Comparison of ENCODE assay signal across 33 mouse cellular contexts in the genomic region with DNA sequence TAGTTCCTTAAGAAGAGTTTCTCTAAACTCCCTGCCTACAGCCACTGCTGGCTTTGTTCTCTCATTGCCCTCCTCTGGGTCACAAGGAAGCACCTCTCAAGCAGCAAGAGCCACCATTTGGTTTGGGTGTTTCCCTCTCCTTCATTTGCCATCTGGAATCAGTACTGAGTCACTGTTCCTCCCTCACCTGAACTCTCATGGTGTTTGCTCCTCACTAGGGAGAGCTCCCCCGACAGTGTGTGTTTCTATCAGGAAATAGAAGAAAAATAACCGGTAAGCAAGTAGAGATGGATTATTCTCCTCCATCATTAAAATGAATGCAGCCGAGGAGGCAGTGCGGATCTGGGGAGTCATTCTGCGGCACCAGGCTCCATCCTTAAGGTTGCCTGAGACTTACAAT. TPM values are rescaled to one million over a fixed set of nuclear protein-coding genes. Genes with fewer than 3 reads are reported as not detected.
DNase-seq lines count a peak whose midpoint lies in the region; ATAC-seq and TF ChIP-seq lines count a peak whose summit lies in the region.
"Had no signal": no experiment of that assay in that cellular context is flagged by ENCODE, and none has a peak within 500 bp of the region (broad histone marks: within the 10 kb centered on the region; RNA-seq: fewer than 3 reads in every experiment).

No protein-coding gene starts in this region.

- no peaks in the 10 kb centered on the region for H3K27me3 ChIP-seq in heart, embryonic 11.5 days (ENCODE audit: control insufficient read depth, insufficient read depth, low read length)
- no peaks in the 10 kb centered on the region for H3K27me3 ChIP-seq in heart, embryonic 10.5 days (ENCODE audit: insufficient read depth, poor library complexity, severe bottlenecking)
- no peaks in the 10 kb centered on the region for H3K27me3 ChIP-seq in heart, postnatal 0 days (ENCODE audit: control insufficient read depth, insufficient read depth, low read length)
- H3K27me3 ChIP-seq in lung, embryonic 14.5 days (ENCODE audit: insufficient read depth, low read length), result no peaks in the 10 kb centered on the region
- H3K27me3 ChIP-seq in stomach, embryonic 15.5 days (replicated peaks), result no peaks in the 10 kb centered on the region
- H3K27me3 ChIP-seq: embryonic facial prominence, embryonic 13.5 days; forebrain, embryonic 12.5 days; hindbrain, embryonic 15.5 days had no signal

- H3K4me2 ChIP-seq in heart, embryonic 11.5 days, result no peak overlapping the region; the same call in 1 of the 2 replicates
- H3K4me2 ChIP-seq in heart, postnatal 0 days (ENCODE audit: low read depth, low read length), result no peak overlapping the region
- H3K4me2 ChIP-seq in lung, embryonic 14.5 days, result no peak overlapping the region
- H3K4me2 ChIP-seq in stomach, embryonic 15.5 days, result no peak overlapping the region
- H3K4me2 ChIP-seq: embryonic facial prominence, embryonic 13.5 days; forebrain, embryonic 12.5 days; hindbrain, embryonic 15.5 days had no signal

- no peaks in the 10 kb centered on the region for H3K36me3 ChIP-seq in heart, embryonic 11.5 days (ENCODE audit: control insufficient read depth, insufficient read depth, low read length)
- H3K36me3 ChIP-seq in heart, embryonic 10.5 days, result no peaks in the 10 kb centered on the region
- no peaks in the 10 kb centered on the region for H3K36me3 ChIP-seq in heart, postnatal 0 days (replicated peaks; ENCODE audit: control insufficient read depth, insufficient read depth, low read length)
- no peaks in the 10 kb centered on the region for H3K36me3 ChIP-seq in lung, embryonic 14.5 days (ENCODE audit: insufficient read depth)
- H3K36me3 ChIP-seq in stomach, embryonic 15.5 days, result no peaks in the 10 kb centered on the region
- H3K36me3 ChIP-seq: embryonic facial prominence, embryonic 13.5 days; midbrain, embryonic 10.5 days had no signal

- peak overlapping the region; percentile 57 for H3K27ac ChIP-seq in heart, embryonic 11.5 days (ENCODE audit: low read depth, low read length)
- no peak overlapping the region; the same call in 1 of the 2 replicates for H3K27ac ChIP-seq in heart, embryonic 10.5 days
- peak overlapping the region; percentile 64; the same call in 1 of the 2 replicates for H3K27ac ChIP-seq in heart, postnatal 0 days (ENCODE audit: low read depth)
- H3K27ac ChIP-seq in lung, embryonic 14.5 days (ENCODE audit: low read depth), result peak overlapping the region; percentile 89
- H3K27ac ChIP-seq in stomach, embryonic 15.5 days, result peak overlapping the region; percentile 46; the same call in 1 of the 2 replicates
- H3K27ac ChIP-seq: embryonic facial prominence, embryonic 13.5 days; forebrain, embryonic 12.5 days; hindbrain, embryonic 15.5 days; kidney, postnatal 0 days; midbrain, embryonic 10.5 days had no signal

- H3K4me1 ChIP-seq in heart, embryonic 11.5 days (ENCODE audit: control insufficient read depth, insufficient read depth, low read length), result peaks cover 6% of the 10 kb centered on the region; the same call in 1 of the 2 replicates
- H3K4me1 ChIP-seq in heart, embryonic 10.5 days, result peaks cover 23% of the 10 kb centered on the region
- peaks cover 4% of the 10 kb centered on the region; the same call in 1 of the 2 replicates for H3K4me1 ChIP-seq in heart, postnatal 0 days (ENCODE audit: control insufficient read depth, insufficient read depth)
- peaks cover 10% of the 10 kb centered on the region; the same call in 1 of the 2 replicates for H3K4me1 ChIP-seq in lung, embryonic 14.5 days (ENCODE audit: insufficient read depth)
- peaks cover 16% of the 10 kb centered on the region for H3K4me1 ChIP-seq in stomach, embryonic 15.5 days

- no peaks in the 10 kb centered on the region for H3K9me3 ChIP-seq in heart, embryonic 11.5 days (replicated peaks; ENCODE audit: control insufficient read depth, low read length)
- no peaks in the 10 kb centered on the region for H3K9me3 ChIP-seq in heart, embryonic 10.5 days
- H3K9me3 ChIP-seq in heart, postnatal 0 days (replicated peaks; ENCODE audit: control insufficient read depth, low read length), result no peaks in the 10 kb centered on the region
- H3K9me3 ChIP-seq in lung, embryonic 14.5 days (ENCODE audit: low read depth, low read length), result no peaks in the 10 kb centered on the region
- no peaks in the 10 kb centered on the region for H3K9me3 ChIP-seq in stomach, embryonic 15.5 days
- H3K9me3 ChIP-seq: embryonic facial prominence, embryonic 13.5 days; forebrain, embryonic 12.5 days; hindbrain, embryonic 15.5 days; midbrain, embryonic 10.5 days had no signal

- TF ChIP-seq CTCF in heart, postnatal 0 days (IDR thresholded peaks at IDR 0.05; ENCODE audit: low read depth), result no peak
- TF ChIP-seq CTCF in lung, embryonic 14.5 days (IDR thresholded peaks at IDR 0.05; ENCODE audit: low read depth), result no peak

- no peak overlapping the region for H3K9ac ChIP-seq in heart, embryonic 11.5 days (ENCODE audit: low read depth, low read length)
- no peak overlapping the region for H3K9ac ChIP-seq in heart, postnatal 0 days (replicated peaks; ENCODE audit: low read depth, low read length)
- no peak overlapping the region for H3K9ac ChIP-seq in lung, embryonic 14.5 days
- no peak overlapping the region for H3K9ac ChIP-seq in stomach, embryonic 15.5 days
- H3K9ac ChIP-seq: embryonic facial prominence, embryonic 13.5 days; forebrain, embryonic 12.5 days; hindbrain, embryonic 15.5 days had no signal

- DNase-seq in heart, embryonic 10.5 days (ENCODE audit: low spot score), result no peak
- no peak for DNase-seq in heart, postnatal 0 days (ENCODE audit: low spot score)
- DNase-seq in heart, adult 18-20 months, result no peak
- DNase-seq in lung, embryonic 14.5 days, result no peak
- DNase-seq in lung, postnatal 36 days, result no peak
- DNase-seq: adrenal gland, postnatal 25 days; cerebellum, adult 8-10 months; cerebellum, postnatal 36 days; embryo, embryonic 11 days; gastrocnemius, postnatal 25 days; left cerebral cortex, postnatal 4 days had no signal

- ATAC-seq in heart, embryonic 11.5 days (replicated peaks; ENCODE audit: insufficient number of reproducible peaks, low FRiP score, low TSS enrichment), result no peak
- no peak for ATAC-seq in heart, postnatal 0 days (ENCODE audit: insufficient read depth, low read depth)
- no peak for ATAC-seq in lung, embryonic 14.5 days (ENCODE audit: insufficient read depth)
- ATAC-seq in stomach, embryonic 15.5 days (ENCODE audit: insufficient read depth, low FRiP score, low read depth), result no peak
- ATAC-seq in granulocyte monocyte progenitor cell, adult 5-6 weeks (replicated peaks; ENCODE audit: poor library complexity, severe bottlenecking), result no peak
- ATAC-seq: midbrain, embryonic 16.5 days had no signal

- H3K4me3 ChIP-seq in heart, embryonic 11.5 days (ENCODE audit: low read depth, low read length), result no peak overlapping the region
- no peak overlapping the region for H3K4me3 ChIP-seq in heart, embryonic 10.5 days
- H3K4me3 ChIP-seq in heart, postnatal 0 days (ENCODE audit: low read depth, low read length), result no peak overlapping the region
- H3K4me3 ChIP-seq in lung, embryonic 14.5 days (ENCODE audit: low read depth, low read length), result no peak overlapping the region
- no peak overlapping the region for H3K4me3 ChIP-seq in stomach, embryonic 15.5 days (replicated peaks)
- H3K4me3 ChIP-seq: embryonic facial prominence, embryonic 13.5 days; erythroblast, embryonic 14.5 days; forebrain, embryonic 12.5 days; hindbrain, embryonic 15.5 days; midbrain, embryonic 10.5 days; myocyte had no signal

- no peak for TF ChIP-seq EP300 in heart, postnatal 0 days (IDR thresholded peaks at IDR 0.05; ENCODE audit: low read depth)

- 83% methylated on average over 5 of the region's 5 CpGs for WGBS in heart, embryonic 11.5 days (ENCODE audit: insufficient replicate concordance)
- WGBS in heart, embryonic 10.5 days, result 83% methylated on average over 5 of the region's 5 CpGs
- WGBS in heart, postnatal 0 days, result 83% methylated on average over 5 of the region's 5 CpGs
- 74% methylated on average over 5 of the region's 5 CpGs for WGBS in lung, embryonic 14.5 days
- WGBS in stomach, embryonic 15.5 days, result 76% methylated on average over 5 of the region's 5 CpGs

RNA-seq across cellular contexts. Expression of a gene that starts 2.7 kb away (rescaled TPM):
- polyA plus RNA-seq in heart, embryonic 11.5 days (2014; fragmentation: Nextera tagmentation; extraction: Ambion mirVana), result not detected in 2 replicates
- not detected in 2 replicates for polyA plus RNA-seq in heart, embryonic 10.5 days (2016; fragmentation: Nextera tagmentation; extraction: Ambion mirVana)
- not detected in 2 replicates for total RNA-seq in heart, postnatal 0 days (2014; rRNA removed; ENCODE audit: low replicate concordance)
- polyA plus RNA-seq in heart, postnatal 0 days (2015; fragmentation: Nextera tagmentation; extraction: Ambion mirVana), result not detected in 2 replicates
- total RNA-seq in heart, adult 18-20 months (2021), result not detected
- not detected in 2 replicates for polyA plus RNA-seq in lung, embryonic 14.5 days (2014; fragmentation: Nextera tagmentation; extraction: Ambion mirVana)
- polyA plus RNA-seq in stomach, embryonic 15.5 days (2015; fragmentation: Nextera tagmentation; extraction: Ambion mirVana), result not detected in 2 replicates
- not detected in 2 replicates for total RNA-seq in granulocyte monocyte progenitor cell, adult 5-6 weeks (2014; fragmentation: Nextera tagmentation)
- not detected in 2 replicates for total RNA-seq in granulocyte monocyte progenitor cell, adult 5-6 weeks (2017)
- total RNA-seq: adrenal gland, postnatal 25 days; ES-E14; gastrocnemius, postnatal 25 days; hematopoietic stem cell, adult 5-6 weeks; layer of hippocampus, adult 18-20 months; layer of hippocampus, postnatal 14 days; left cerebral cortex, adult 8-10 months; left cerebral cortex, postnatal 4 days; liver, adult 2 months had no signal
- polyA plus RNA-seq: brain, embryonic 14.5 days; embryonic facial prominence, embryonic 13.5 days; erythroblast, embryonic 14.5 days; forebrain, embryonic 12.5 days; intestine, embryonic 14.5 days; liver, adult 2 months; liver, embryonic 16.5 days; myocyte; small intestine, adult 2 months; urinary bladder, adult 2 months had no signal

RNA-seq across cellular contexts. Expression of a gene that starts 13.9 kb away (rescaled TPM):
- polyA plus RNA-seq in heart, embryonic 11.5 days (2014; fragmentation: Nextera tagmentation; extraction: Ambion mirVana), result 1.1 and 1.3 TPM in 2 replicates
- polyA plus RNA-seq in heart, embryonic 10.5 days (2016; fragmentation: Nextera tagmentation; extraction: Ambion mirVana), result 1.4 and 2.0 TPM in 2 replicates
- total RNA-seq in heart, postnatal 0 days (2014; rRNA removed; ENCODE audit: low replicate concordance), result 8.5 and 19.6 TPM in 2 replicates
- polyA plus RNA-seq in heart, postnatal 0 days (2015; fragmentation: Nextera tagmentation; extraction: Ambion mirVana), result 3.2 and 5.0 TPM in 2 replicates
- 1 to 10 TPM; 3.8 to 3.9 TPM for total RNA-seq in heart, adult 18-20 months (2021)
- 3.3 and 4.3 TPM in 2 replicates for polyA plus RNA-seq in lung, embryonic 14.5 days (2014; fragmentation: Nextera tagmentation; extraction: Ambion mirVana)
- 4.7 and 6.4 TPM in 2 replicates for polyA plus RNA-seq in stomach, embryonic 15.5 days (2015; fragmentation: Nextera tagmentation; extraction: Ambion mirVana)
- total RNA-seq in granulocyte monocyte progenitor cell, adult 5-6 weeks (2014; fragmentation: Nextera tagmentation), result not detected in 2 replicates
- total RNA-seq in granulocyte monocyte progenitor cell, adult 5-6 weeks (2017), result not detected in 2 replicates
- total RNA-seq: hematopoietic stem cell, adult 5-6 weeks had no signal
- polyA plus RNA-seq: erythroblast, embryonic 14.5 days had no signal
